Mouse (Mus musculus) hematopoietic stem cell, adult 5-6 weeks (primary cell): Measurements from ENCODE around the gene Actn2. TPM values are rescaled to one million over a fixed set of nuclear protein-coding genes. Genes with fewer than 3 reads are reported as not detected.

Experiments used
- ATAC-seq, 2 experiments: fragments of 125-278 bp in 1 of 2; replicated peaks in 1 of 2; 2 replicates each; pipeline ENCODE4 v1.8.0; 2016 to 2017; ENCODE audit warnings: inconsistent platforms in 2 of 2, mild to moderate bottlenecking in 2 of 2, moderate number of reproducible peaks in 2 of 2, low read depth in 1 of 2, moderate TSS enrichment in 1 of 2; ENCODE audit not compliant: low FRiP score in 2 of 2, poor library complexity in 2 of 2, severe bottlenecking in 2 of 2, insufficient read depth in 1 of 2, low TSS enrichment in 1 of 2
- total RNA-seq: library from RNA; stranded (forward); fragments of 172-1452, 232-1000 nt; gene quantifications from 2 replicates; pipeline ENCODE4 v1.2.3, GENCODE M21; 2017

Gene Actn2
- total RNA-seq, 1 experiment from 2014 or later, result 0.60 TPM

DNA sequence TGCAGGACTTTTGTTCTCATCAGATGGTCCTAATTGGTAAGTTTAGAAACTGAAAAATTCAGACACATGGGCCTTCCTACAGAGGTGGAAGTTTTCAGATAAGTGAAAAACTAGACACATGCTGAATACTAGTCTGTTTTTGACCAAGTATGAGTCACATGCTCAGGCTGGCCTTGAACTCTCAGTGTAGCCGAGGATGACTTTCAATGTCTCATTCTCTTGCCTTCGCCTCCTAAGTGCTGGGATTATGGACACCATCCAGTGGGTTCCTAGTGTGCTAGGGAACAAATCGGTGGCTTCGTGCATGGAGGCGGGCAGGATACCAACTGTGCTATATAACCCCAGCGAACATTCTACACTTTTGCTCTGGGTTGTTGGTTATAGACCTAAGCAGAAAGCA lies 13.0 kb downstream of the Actn2 start:
- no peak for ATAC-seq

GRCm38 (mm10) chr13:12323076-12323625 lies 17.4 kb downstream of the Actn2 start:
- no peak for ATAC-seq

DNA sequence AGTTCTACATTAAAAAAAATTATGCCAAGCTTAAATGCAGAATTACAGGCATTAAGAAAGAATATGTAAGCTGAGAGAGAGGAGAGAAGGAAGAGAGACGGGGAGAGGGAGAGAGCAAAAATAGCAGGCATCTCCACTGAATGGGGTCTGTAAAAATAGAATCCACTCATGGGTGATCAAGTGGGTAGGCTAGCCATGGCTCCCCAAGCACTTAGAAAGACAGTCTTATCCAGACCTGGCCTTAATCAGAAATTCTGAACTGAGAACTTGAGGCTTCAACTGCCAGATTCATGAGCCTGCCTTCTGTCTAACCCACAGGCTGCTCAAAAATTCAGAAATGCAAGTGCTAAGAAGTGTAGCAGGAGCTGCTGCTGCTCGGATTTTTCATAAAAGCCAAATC lies 20.4 kb downstream of the Actn2 start:
- no peak for ATAC-seq

GRCm38 (mm10) chr13:12318017-12318416 lies 22.5 kb downstream of the Actn2 start:
- no peak for ATAC-seq

DNA sequence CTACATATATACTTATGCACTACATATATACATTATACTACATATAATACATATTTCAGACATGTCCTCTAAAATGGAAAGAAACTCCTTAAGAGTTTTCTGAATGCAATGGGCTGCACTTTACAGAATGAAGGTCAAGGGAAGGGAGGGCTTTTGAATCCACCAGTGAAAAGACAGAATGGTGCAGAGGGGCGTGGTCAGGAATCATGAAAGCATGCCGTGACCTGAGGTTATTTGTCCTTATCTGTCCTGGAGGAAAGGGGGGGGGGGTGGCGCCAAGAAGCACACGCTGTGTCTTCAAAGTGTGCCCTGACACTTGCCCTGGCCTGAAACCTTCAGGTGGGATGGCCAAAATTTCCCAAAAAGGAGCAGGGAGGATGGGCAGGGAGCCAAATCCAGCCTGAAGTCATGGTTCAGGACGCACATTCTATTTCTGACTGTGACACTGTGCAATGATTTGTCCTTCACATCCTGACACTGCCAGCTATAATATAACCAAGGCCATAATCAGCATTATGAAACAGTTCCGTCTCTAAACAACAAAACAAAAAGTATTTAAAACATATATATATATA lies 23.3 kb downstream of the Actn2 start:
- ATAC-seq, result no peak

- ATAC-seq, result no peak
Measured at GRCm38 (mm10) chr13:12314173-12314572, 26.4 kb downstream of the Actn2 start.

DNA sequence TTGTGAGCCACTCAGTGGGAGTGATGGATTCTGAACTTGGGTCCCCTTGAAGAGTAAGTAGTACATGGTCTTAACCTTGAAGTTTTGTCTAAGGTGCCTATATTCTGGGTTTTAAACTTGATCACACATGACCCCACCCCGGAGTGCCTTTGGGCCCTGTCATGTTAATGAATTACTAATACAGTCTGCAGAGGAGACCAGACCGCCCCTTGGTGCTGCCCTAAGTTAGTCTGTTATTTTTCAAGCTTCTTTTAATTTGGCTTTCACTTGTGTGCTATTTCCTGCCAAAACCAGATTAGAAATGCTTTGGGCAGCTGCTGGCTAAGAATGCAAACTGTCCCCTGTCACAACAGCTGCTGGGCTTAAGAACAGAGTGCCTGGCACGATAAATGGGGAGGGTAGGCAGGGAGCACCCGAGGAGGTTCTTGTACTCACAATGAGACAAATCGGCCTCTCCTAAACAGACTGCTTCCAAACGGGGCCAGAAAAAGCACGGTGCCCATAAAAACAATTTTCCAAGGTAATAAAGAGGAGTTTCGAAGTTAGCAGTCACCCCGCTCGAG lies 28.5 kb downstream of the Actn2 start:
- ATAC-seq, result no peak

DNA sequence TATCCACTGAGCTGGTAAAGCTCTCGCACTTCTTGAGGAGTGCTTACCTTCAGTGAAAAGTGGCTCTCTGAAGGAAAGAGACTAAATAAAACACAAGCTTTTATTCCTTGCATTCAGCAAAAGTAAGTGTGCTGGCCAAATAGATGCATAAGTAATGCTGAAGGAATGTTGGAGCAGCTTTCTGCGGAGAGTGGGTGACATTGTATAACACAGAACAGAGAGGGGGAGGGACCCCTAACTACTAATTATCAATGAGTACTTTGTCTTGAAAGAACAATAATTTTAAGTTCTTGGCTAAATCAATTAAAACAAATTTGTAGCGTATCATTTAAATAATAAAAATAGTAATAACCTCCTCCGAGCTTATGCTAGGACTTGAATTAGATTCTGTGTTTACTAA lies 29.2 kb downstream of the Actn2 start:
- ATAC-seq, result no peak

DNA sequence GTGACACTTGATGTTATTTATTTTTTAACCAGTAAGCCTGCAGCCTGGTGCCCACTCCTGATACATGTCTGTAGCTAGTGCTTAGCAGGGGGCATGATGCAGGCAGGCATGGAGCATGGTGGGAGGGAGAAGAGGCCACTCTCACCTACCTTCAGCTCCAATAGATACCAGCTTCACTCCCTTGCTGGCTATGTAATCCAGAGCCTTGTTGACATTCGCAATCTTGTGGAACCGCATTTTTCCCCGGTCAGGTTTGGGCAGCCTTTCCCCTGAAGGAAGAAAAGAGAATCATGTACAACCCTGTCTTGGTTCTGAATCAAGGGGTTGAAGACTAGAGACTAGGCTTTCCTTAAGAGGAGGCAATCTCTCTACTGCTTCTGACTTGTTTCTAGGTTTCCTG lies 31.1 kb downstream of the Actn2 start:
- no peak for ATAC-seq

DNA sequence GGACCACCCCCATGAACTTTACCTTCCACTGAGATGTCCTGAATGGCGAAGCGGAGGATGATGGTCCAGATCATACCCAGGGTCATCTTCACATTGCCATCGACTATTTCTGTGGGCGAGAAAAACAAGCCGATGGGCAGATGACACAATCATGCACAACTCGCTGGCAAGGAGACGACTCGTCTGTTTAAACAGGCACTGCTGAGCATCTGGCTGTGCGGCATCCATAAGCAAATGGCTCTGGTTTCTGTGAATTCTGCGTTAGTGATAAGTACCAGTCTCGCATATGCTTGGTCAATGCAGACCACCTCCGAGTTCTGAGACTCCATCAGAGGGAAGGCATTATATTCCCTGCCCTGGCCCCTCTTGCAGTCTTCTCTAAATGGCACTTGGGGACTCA lies 31.7 kb downstream of the Actn2 start:
- no peak for ATAC-seq

- no peak for ATAC-seq
Measured at GRCm38 (mm10) chr13:12308473-12308872, 32.1 kb downstream of the Actn2 start.

DNA sequence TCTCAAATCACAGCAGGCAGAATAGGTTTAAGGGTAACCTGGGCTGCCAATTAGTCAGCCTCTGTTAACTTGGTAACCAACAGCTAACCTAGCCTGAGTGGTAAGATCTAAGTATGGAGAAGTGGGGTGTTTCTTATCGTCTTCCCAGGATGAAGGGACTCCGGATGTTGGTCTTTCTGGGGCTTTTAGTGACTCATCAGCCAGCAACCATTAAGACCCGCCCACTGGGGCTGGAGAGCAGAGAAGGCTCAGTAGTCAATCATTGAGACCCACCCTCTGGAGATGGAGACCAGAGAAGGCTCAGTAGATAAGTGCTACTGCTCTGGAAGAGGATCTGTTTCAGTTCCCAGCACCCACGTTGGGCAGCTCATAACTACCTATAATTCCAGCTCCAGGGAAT lies 33.3 kb downstream of the Actn2 start:
- no peak for ATAC-seq

- ATAC-seq, result no peak
Measured at GRCm38 (mm10) chr13:12305540-12305939, 35.0 kb downstream of the Actn2 start.

DNA sequence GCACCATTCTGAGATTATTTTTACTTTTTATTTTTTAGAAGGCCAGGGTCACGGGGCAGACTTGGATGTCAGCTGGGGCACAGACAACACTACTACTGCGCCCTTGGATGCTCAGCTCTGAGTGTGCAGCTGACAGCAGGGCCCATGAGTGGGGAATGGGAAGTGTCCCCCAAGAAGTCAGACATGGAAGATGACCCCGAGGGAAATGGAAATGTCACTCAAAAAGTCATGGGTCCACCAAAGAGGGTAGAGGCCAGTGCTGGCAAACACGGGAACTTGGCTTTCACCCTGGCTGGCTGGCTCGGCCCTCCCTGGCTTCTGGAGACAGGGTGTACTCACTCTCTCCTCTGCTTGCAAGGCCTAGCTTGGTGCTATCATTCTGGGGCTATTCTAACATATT lies 35.6 kb downstream of the Actn2 start:
- no peak for ATAC-seq

DNA sequence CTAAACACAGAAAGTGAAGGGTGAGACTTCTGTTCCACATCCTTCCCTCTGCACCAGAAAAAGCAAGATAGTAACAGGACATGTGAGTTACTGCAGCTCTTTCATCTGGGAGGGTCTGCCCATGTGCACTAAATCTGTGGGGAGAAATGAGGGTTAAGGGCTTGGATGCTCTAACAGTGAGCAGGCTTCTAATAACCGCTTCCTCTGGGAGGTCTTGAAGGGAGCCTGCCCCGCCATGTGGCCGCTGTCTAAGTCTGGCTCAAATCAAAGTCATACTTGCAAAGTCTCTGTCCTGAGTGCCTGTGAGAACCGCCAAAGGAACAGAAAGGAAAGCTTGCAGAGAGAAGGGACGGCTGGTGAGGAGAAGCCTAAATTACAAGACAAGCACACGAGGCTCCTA lies 42.8 kb downstream of the Actn2 start:
- no peak for ATAC-seq

- ATAC-seq, result peak; percentile 58 to 62; a peak in 2 of 4 replicates
Measured at GRCm38 (mm10) chr13:12296701-12297100, 43.9 kb downstream of the Actn2 start.

GRCm38 (mm10) chr13:12293810-12294209 lies 46.8 kb downstream of the Actn2 start:
- ATAC-seq, result no peak

DNA sequence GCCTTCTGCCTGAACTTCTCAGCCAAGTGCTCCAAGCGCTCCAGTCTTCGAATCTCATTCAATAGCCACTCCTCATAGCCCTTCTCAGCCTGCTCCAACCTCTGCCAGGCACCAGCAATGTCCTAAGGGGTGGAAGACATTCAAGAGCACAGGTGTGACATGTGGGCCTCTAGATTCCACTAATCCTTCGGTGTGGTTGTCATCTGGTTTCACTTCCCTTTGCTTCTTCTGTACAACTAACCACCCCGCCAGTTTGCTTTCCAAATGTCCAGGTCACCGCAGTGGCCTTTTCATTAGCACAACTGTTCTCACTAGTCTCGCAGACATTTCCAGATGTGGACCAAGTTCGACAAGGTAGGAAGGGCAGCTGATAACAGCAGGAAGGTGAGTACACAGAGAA lies 49.9 kb downstream of the Actn2 start:
- no peak for ATAC-seq

- ATAC-seq, result no peak
Measured at GRCm38 (mm10) chr13:12284528-12284927, 56.0 kb downstream of the Actn2 start.
